Mouse (Mus musculus) G1E-ER4 (cell line): ENCODE results near the gene 4930415O20Rik. TPM values are rescaled to one million over a fixed set of nuclear protein-coding genes. Genes with fewer than 3 reads are reported as not detected.

ENCODE experiments used
- GATA1 ChIP-seq: IDR thresholded peaks from one replicate; pipeline ENCODE4 v1.8.0; 2012; ENCODE audit warnings: low read length, inconsistent platforms
- polyA plus RNA-seq: library from polyadenylated mRNA; stranded (reverse); fragments of >175 nt; gene quantifications from 2 replicates; pipeline ENCODE4 v1.2.3, GENCODE M21; 2012

4930415O20Rik gene
- polyA plus RNA-seq, 1 experiment, result not detected

- no peak for TF ChIP-seq GATA1
Measured at GRCm38 (mm10) chr15:98552758-98553157, 18.0 kb upstream of the 4930415O20Rik start.

- TF ChIP-seq GATA1, result no peak
Measured at GRCm38 (mm10) chr15:98555881-98556280, 14.9 kb upstream of the 4930415O20Rik start.

GRCm38 (mm10) chr15:98557186-98557585 is 13.6 kb upstream of the 4930415O20Rik start:
- no peak for TF ChIP-seq GATA1

DNA sequence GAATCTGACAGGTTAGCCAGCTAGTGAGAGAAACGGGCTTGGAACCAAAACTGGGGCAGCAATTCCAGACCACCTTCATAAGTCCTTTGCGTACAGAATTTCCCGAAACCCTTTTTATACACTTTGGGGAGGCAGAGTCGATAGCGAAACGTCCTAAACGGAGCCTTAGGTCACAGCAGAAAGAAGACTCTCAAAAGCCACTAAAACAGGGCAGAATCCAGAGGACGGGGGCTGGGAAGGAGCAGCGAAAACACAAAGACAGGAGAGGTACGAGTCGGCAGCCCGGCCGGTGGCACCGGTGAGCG is 3.9 kb upstream of the 4930415O20Rik start:
- no peak for TF ChIP-seq GATA1

DNA sequence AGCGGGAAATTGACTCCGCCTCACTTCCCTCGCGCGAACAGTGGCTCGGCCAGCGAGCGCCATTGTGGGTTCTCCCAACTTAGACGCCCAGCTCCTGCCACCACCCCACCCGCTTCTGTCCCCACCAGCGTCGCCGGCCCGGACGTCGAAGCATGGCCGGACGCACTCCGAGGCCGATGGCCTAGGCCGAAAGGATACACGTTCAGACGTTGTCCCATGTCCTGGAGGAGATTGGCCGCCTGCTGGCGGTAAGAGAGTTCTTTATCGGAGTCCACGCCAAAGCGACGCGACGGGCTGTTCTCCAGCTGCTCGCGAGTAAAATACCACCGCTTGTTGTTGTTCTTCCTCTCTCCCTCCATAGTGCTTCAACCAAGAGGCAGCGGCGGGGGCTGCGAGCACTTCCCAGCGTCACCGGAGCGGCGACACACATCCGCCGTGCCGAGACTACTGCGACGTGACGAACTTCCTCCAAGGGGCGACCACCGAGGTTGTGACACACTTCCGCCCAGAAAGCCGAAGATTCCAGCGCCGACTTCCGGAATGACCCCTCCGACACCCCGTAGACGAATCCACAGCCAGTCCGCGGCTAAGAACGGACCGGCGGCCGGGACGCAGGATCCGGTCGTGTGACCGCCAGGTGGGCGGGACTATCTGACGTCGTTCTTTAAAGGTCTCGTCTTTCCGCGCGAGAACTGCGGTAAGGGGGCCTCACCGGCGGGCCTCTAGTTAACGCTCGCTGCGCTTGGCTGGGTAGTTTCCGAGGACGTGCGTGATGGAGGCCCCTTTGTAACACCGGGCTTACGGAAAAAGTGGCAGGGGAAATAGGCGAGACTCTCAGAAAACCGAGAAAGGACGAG is 3.3 kb upstream of the 4930415O20Rik start:
- no peak for TF ChIP-seq GATA1

DNA sequence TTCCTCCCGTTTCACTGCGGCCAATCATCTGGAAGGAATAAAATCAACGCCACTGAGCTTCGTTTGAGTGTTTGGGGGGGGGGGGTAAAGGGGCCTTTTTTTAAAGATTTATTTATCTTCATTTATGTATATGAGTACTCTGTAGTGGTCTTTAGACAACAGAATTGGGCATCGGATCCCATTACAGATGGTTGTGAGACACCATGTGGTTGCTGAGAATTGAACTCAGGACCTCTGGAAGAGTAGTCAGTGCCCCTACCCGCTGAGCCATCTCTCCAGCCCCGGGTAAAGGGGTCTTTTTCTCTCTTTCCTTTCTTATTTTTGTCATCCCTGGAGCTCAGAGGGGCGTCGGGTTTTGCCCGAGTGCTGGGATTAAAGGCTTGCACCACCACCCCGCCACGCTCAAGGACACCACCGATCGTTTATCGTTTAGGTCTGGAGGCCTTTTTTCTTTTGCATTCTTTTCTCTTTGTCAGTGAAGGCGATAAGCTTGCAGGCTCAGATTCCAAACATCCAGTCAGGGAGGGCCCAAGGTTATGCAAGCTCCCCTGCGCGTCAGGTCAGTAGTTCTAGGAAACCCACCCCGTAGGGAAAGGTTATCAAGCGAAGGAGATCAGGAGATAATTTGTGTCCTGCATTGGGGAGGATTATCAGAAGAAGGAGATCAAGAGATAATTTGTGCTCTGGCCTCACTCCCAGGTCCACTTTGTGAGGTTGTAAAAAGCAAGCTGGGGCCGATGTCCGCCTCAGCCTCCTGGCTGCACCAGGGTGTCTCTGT is 2.4 kb upstream of the 4930415O20Rik start:
- TF ChIP-seq GATA1, result peak; percentile 76

- TF ChIP-seq GATA1, result no peak
Measured at GRCm38 (mm10) chr15:98569216-98569615, 1.6 kb upstream of the 4930415O20Rik start.

DNA sequence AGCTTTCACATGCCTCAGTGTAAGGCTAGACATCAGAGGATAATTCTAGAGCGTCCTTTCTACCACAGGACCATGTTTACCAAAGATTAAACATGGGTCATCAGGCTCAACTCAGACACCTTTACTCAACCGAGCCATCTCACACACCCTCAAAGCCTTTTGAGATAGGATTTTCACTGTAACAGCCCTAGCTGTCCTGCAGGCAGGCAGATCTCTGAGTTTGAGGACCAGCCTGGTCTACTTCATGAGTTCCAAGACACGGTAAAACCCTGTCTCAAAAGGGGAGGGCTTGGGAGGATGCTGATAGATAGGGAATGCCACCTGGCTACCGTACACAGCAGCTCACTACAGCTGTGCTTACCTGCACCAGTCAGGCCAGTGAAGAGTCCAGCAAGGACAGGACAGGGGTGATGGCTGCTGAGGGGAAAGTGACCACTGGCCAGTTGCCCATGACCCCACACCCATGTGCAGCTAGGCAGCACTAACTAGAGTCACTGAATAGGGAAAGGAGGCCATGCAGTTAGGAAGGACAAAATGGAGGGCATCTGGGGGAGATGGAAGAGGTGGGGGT is 924 bp upstream of the 4930415O20Rik start:
- no peak for TF ChIP-seq GATA1

GRCm38 (mm10) chr15:98573293-98573692 is 2.5 kb downstream of the 4930415O20Rik start:
- TF ChIP-seq GATA1, result no peak

- no peak for TF ChIP-seq GATA1
Measured at GRCm38 (mm10) chr15:98579310-98579709, 8.5 kb downstream of the 4930415O20Rik start.

DNA sequence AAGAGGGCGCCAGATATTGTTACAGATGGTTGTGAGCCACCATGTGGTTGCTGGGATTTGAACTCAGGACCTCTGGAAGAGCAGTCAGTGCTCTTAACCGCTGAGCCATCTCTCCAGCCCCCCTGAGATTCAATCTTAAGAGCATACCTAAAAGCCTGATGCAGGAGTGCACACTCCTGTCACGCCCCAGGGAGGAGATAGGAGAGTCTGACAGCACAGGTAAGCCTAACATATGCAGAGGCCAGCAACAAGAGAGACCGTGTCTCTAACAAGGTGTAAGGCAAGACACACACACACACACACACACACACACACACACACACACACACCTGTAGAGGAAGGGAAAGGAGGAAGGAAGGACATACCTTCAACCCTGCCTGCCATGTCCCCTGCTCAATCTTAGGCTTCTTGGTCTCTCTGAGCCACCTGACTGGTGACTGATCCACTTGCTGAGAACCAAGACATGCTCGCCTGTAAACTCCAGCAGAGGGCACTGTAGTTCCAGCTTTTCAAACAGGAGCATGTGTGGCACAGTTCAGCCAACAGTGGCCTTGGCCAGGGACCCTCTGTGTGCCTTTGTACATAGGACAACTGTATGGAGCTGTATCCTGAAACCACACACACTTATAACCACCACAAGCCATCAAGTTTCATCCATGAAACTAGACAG is 9.1 kb downstream of the 4930415O20Rik start:
- no peak for TF ChIP-seq GATA1

DNA sequence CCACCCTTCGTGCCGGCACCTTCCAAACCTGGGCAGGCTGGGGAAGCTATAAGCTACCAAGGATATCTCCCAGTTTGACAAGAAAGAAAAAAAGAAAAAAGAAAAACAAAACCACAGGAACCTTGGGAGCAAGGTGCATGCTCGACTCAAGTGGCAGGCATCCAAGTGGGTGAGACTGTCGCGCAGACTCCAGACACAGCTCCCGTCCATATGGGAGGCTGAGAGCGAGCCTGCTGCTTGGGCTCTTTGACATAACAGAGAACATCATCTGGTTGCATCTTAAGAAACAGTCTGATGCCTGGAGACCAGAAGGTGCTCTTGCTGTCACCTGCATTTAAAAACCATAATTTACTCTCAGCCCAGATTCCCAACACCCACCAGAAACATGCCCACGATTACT is 11.6 kb downstream of the 4930415O20Rik start:
- no peak for TF ChIP-seq GATA1

DNA sequence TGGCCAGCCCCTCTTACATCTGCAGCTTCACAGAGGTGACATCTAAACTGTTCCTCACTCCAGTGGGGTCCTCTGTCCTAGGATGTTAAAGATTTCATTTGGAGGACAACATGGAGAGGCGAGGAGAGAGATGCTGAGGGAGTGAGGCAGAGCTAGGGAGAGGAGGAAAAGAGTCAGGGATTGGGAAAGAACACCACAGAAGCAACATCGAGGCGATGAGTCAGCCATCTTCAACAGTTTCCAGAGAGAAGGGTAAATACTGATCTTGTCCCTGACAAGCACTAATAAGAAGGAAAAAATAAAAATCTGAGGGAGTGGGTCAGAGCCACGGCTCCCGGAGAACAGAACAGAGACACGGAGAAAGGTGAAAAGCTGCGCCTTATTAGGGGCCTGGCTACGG is 12.2 kb downstream of the 4930415O20Rik start:
- TF ChIP-seq GATA1, result no peak

- TF ChIP-seq GATA1, result no peak
Measured at GRCm38 (mm10) chr15:98585421-98585820, 14.6 kb downstream of the 4930415O20Rik start.

DNA sequence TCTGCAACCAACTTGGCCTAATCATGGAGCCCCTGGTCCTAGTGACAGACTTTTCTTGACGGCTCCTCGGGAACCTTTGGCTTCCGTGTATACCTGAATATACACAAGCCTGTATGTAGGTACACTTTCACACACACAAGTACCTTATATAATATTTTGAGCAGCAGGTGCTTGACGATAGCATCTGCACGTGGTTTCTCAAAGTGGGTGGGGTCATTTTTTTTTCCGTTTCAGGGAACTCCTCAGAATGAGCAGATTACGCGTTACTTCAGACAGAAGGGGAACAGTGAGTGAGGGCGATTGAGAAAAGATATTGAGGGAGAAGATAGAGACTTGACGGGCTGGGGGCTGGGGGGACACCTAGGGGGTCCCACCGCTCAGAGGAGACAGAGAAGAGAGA is 16.9 kb downstream of the 4930415O20Rik start:
- TF ChIP-seq GATA1, result no peak
